Mouse (Mus musculus) neural tube, embryonic 14.5 days (tissue): Measurements from ENCODE around the gene Rpl36. TPM values are rescaled to one million over a fixed set of nuclear protein-coding genes. Genes with fewer than 3 reads are reported as not detected.
"Not testable (repeated sequence)": the region's sequence is repeated elsewhere in the genome, so short reads cannot be mapped to it uniquely, and the experiment has no call there.

Source experiments
- ATAC-seq: fragments of 200-750 bp; cut with Nextera tagmentation; 2 replicates; pipeline ENCODE4 v1.8.0; 2017; ENCODE audit warnings: low read depth, mild to moderate bottlenecking, moderate TSS enrichment, moderate library complexity
- H3K27ac ChIP-seq: fragments of 300-500 bp; sonication (generic); 2 replicates; pipeline ENCODE4 v1.5.1; 2014; ENCODE audit warnings: low read depth, mild to moderate bottlenecking, control low read depth, low read length, moderate library complexity, mixed read lengths
- H3K27me3 ChIP-seq: fragments of 300-500 bp; sonication (generic); 2 replicates; pipeline ENCODE4 v1.6.1; 2014; ENCODE audit warnings: low read length; ENCODE audit not compliant: control insufficient read depth, insufficient read depth
- H3K36me3 ChIP-seq: fragments of 300-500 bp; sonication (generic); 2 replicates; pipeline ENCODE4 v1.6.1; 2014; ENCODE audit warnings: low read length, mixed read lengths; ENCODE audit not compliant: control insufficient read depth, insufficient read depth
- H3K4me1 ChIP-seq: fragments of 300-500 bp; sonication (generic); 2 replicates; pipeline ENCODE4 v1.6.1; 2014; ENCODE audit warnings: low read length; ENCODE audit not compliant: control insufficient read depth, insufficient read depth
- H3K4me2 ChIP-seq: fragments of 300-500 bp; sonication (generic); 2 replicates; pipeline ENCODE4 v1.6.1; 2014; ENCODE audit warnings: mild to moderate bottlenecking, low read depth, low read length, control low read depth
- H3K4me3 ChIP-seq: fragments of 300-500 bp; sonication (generic); 2 replicates; pipeline ENCODE4 v1.5.1; 2014; ENCODE audit warnings: low read depth, low read length, control low read depth, mixed read lengths
- H3K9ac ChIP-seq: fragments of 300-500 bp; sonication (generic); replicated peaks from 2 replicates; pipeline ENCODE4 v1.6.1; 2014; ENCODE audit warnings: low read depth, mild to moderate bottlenecking, control low read depth, low read length, mixed read lengths
- H3K9me3 ChIP-seq: fragments of 300-500 bp; sonication (generic); 2 replicates; pipeline ENCODE4 v1.6.1; 2016; ENCODE audit warnings: low read length; ENCODE audit not compliant: control insufficient read depth
- WGBS: fragments of 180-500 bp; shearing (Covaris S2); extraction: QIAGEN DNeasy Blood & Tissue Kit; methylation state at CpG from one replicate; pipeline ENCODE4 v1.1.7; 2014; 5-methylcytosine and 5-hydroxymethylcytosine counted together
- polyA plus RNA-seq: library from polyadenylated mRNA; unstranded; fragments of >200 nt; fragmentation: Nextera tagmentation; extraction: Ambion mirVana; gene quantifications from 2 replicates; pipeline ENCODE4 v1.2.1, GENCODE M21; 2014

The Rpl36 gene
- polyA plus RNA-seq, 1 experiment from 2014 or later = 1,098 TPM

DNA sequence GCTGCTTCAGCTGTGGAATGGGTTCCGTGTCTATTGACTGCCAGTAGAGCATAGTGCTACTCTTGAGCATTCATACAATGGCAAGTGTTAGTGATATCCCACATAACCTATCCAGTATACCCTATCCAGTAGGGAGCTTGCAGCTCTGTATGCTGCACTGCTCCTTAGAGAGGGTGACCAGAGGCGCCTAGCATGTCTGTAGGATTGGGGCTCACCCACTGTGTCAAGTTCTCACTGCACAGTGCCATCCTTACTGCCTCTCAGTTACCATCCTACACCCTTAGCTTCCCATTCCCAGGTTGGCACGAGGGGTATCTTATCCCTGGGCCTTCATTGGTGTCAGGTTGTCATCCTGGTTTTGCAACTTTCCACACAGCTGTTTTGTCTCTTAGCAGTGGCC is 8.8 kb upstream of the Rpl36 start:
- Histone ChIP-seq H3K4me2 (no peak overlapping the region), H3K4me3 (no peak overlapping the region), H3K9me3 (no peaks in the 10 kb centered on the region), H3K36me3 (peaks cover 77% of the 10 kb centered on the region), H3K4me1 (peaks cover 8% of the 10 kb centered on the region), H3K27ac (no peak overlapping the region), H3K9ac (no peak overlapping the region), H3K27me3 (no peaks in the 10 kb centered on the region)
- no peak for ATAC-seq
- WGBS = 93% methylated on average over 3 of the region's 3 CpGs

- no peak overlapping the region for H3K27ac ChIP-seq
- H3K4me3 ChIP-seq = no peak overlapping the region
- no peak overlapping the region for H3K4me2 ChIP-seq
- peaks cover 68% of the 10 kb centered on the region for H3K36me3 ChIP-seq
- H3K27me3 ChIP-seq = no peaks in the 10 kb centered on the region
- no peak for ATAC-seq
- 86% methylated on average over 9 of the region's 9 CpGs for WGBS
- no peak overlapping the region for H3K9ac ChIP-seq
- no peaks in the 10 kb centered on the region for H3K9me3 ChIP-seq
- peaks cover 11% of the 10 kb centered on the region for H3K4me1 ChIP-seq
Observed at GRCm38 (mm10) chr17:56605431-56605830, 7.8 kb upstream of the Rpl36 start.

DNA sequence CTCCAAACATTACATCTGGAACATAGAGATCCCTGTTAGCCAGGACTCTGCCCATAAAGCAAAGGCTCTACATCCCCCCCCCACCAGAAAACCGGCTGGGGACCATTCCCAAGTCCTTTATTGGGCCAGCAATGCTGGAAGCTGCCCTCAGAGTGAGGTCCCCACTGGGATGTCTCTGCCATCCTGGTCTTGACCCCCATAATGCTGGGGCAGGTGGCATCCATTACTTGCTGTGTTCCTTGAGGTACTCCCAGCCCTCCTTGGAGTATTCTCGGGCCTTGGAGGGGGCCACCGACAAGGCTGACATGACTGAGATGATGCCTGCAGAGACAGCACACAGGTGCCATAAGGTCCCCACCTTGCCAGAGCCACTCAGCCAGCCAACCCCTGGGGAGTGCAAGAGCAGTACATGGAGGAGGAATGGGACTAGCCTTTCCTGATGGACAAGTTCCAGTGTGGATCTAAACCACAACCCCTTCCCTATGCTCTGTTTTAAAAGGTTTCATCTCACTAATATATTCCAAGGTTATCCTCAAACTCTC is 5.6 kb upstream of the Rpl36 start:
- H3K9me3 ChIP-seq = no peaks in the 10 kb centered on the region
- WGBS = 73% methylated on average over 3 of the region's 3 CpGs
- no peak for ATAC-seq
- H3K4me3 ChIP-seq = no peak overlapping the region
- no peak overlapping the region for H3K27ac ChIP-seq
- no peak overlapping the region for H3K4me2 ChIP-seq
- peaks cover 48% of the 10 kb centered on the region for H3K36me3 ChIP-seq
- H3K4me1 ChIP-seq = peaks cover 11% of the 10 kb centered on the region
- no peaks in the 10 kb centered on the region for H3K27me3 ChIP-seq
- no peak overlapping the region for H3K9ac ChIP-seq

GRCm38 (mm10) chr17:56608699-56609098 is 4.5 kb upstream of the Rpl36 start:
- WGBS = 67% methylated on average over 5 of the region's 5 CpGs
- Histone ChIP-seq H3K4me1 (peaks cover 11% of the 10 kb centered on the region), H3K36me3 (peaks cover 37% of the 10 kb centered on the region), H3K4me2 (peak overlapping the region; percentile 72), H3K27me3 (no peaks in the 10 kb centered on the region), H3K9ac (peak overlapping the region; percentile 64), H3K4me3 (peak overlapping the region; percentile 57), H3K27ac (no peak overlapping the region), H3K9me3 (no peaks in the 10 kb centered on the region)
- no peak for ATAC-seq

- peak within 1 kb of the TSS; percentile 64 for H3K9ac ChIP-seq
- peak within 1 kb of the TSS; percentile 57 for H3K4me3 ChIP-seq
- peaks cover 16% of the 10 kb centered on the region for H3K4me1 ChIP-seq
- H3K27me3 ChIP-seq = no peaks in the 10 kb centered on the region
- H3K4me2 ChIP-seq = peak within 1 kb of the TSS; percentile 72
- under 1% methylated on average over 44 of the region's 44 CpGs for WGBS
- peak within 1 kb of the TSS; percentile 58 for H3K27ac ChIP-seq
- peaks cover 33% of the 10 kb centered on the region for H3K36me3 ChIP-seq
- ATAC-seq = peak; percentile 91
- H3K9me3 ChIP-seq = no peaks in the 10 kb centered on the region
Observed at GRCm38 (mm10) chr17:56609452-56610171, 3.6 kb upstream of the Rpl36 start, which contains the start of gene 2410015M20Rik. 2410015M20Rik (minus strand) TSS chr17:56609771.

- Histone ChIP-seq H3K36me3 (peaks cover 33% of the 10 kb centered on the region; the same call in 1 of the 2 replicates), H3K9me3 (no peaks in the 10 kb centered on the region), H3K4me2 (no peak overlapping the region), H3K27ac (no peak overlapping the region), H3K27me3 (no peaks in the 10 kb centered on the region), H3K4me1 (peaks cover 22% of the 10 kb centered on the region), H3K9ac (no peak overlapping the region), H3K4me3 (no peak overlapping the region)
- 62% methylated on average over 2 of the region's 2 CpGs for WGBS
- no peak for ATAC-seq
Observed at GRCm38 (mm10) chr17:56611323-56611722, 1.9 kb upstream of the Rpl36 start.

DNA sequence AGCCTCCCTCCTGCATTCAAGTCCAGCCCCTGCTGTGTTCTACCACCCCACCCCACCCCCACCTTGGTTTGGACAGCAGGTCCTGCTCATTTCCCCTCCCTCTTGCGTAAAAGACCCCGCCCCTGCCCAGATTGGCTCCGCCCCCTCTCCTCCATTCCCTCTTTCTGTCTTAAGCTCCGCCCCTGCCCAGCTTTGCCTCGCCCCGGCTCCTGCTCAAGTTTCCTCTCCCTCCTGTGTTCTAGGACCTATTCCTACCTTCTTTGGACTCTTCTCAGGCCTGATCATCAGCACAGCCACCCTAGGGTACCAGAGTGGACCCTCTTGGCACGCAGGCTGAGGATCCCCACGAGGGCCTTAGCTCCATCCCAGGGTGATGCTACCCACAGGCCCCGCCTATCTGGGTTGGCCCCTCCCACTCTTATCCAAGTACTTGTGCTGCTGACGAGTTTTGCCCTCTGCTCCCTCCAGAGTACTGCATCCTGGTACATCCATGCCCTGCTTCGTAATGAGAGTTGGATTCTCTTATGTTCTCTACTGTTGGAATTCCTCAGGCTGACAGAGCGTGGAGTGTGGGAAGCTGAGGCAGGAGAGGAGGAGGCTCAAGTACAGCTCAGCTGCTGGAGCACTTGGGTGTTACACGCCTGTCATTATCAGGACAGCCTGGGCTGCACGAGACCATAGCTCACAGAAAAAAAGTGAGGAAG is 1.2 kb upstream of the Rpl36 start:
- no peak overlapping the region for H3K27ac ChIP-seq
- H3K9ac ChIP-seq = no peak overlapping the region
- H3K36me3 ChIP-seq = peaks cover 34% of the 10 kb centered on the region
- no peaks in the 10 kb centered on the region for H3K27me3 ChIP-seq
- H3K4me1 ChIP-seq = peaks cover 22% of the 10 kb centered on the region
- WGBS = 12% methylated on average over 14 of the region's 14 CpGs
- ATAC-seq = no peak
- H3K9me3 ChIP-seq = no peaks in the 10 kb centered on the region
- no peak overlapping the region for H3K4me2 ChIP-seq
- H3K4me3 ChIP-seq = no peak overlapping the region

DNA sequence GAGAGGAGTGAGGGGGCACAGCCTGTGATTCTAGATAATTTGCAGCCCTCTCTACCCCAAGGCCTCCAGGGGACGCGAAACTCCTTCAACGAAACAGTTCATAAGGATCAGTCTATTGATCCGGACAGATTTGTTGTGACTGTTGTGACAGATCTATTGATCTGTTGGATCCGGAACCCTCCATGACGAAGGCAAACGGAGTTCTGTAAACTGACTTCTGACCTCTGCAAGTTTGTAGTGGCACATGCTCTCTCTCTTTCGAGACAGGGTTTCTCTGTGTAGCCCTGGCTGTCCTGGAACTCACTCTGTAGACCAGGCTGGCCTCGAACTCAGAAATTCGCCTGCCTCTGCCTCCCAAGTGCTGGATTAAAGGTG is 664 bp upstream of the Rpl36 start:
- H3K27ac ChIP-seq, H3K4me2 ChIP-seq, H3K27me3 ChIP-seq, ATAC-seq, H3K9me3 ChIP-seq, H3K9ac ChIP-seq, H3K4me3 ChIP-seq: not testable (repeated sequence)
- peaks cover 22% of the 10 kb centered on the region for H3K4me1 ChIP-seq
- H3K36me3 ChIP-seq = peaks cover 35% of the 10 kb centered on the region
- 75% methylated on average over 10 of the region's 10 CpGs for WGBS

DNA sequence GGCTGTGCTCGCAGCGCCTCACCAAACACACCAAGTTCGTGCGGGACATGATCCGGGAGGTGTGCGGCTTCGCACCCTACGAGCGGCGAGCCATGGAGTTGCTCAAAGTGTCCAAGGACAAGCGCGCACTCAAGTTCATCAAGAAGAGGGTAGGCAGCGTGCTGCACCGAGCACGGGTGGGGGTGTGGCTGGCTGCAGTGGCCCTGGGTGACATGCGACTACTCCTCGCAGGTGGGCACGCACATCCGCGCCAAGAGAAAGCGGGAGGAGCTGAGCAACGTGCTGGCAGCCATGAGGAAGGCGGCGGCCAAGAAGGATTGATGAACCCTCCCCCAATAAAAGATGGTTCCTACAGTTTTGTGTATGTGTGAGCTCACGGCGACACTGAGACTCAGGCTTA is 677 bp downstream of the Rpl36 start:
- peaks cover 13% of the 10 kb centered on the region for H3K4me1 ChIP-seq
- peak overlapping the region; percentile 90 for H3K27ac ChIP-seq
- not testable (repeated sequence) for ATAC-seq, H3K27me3 ChIP-seq, H3K9me3 ChIP-seq
- H3K4me3 ChIP-seq = peak overlapping the region; percentile 65
- peaks cover 46% of the 10 kb centered on the region for H3K36me3 ChIP-seq
- H3K9ac ChIP-seq = peak overlapping the region; percentile 80
- peak overlapping the region; percentile 83 for H3K4me2 ChIP-seq
- under 1% methylated on average over 26 of the region's 26 CpGs for WGBS
